Mouse (Mus musculus) midbrain, postnatal 0 days (tissue): ENCODE measurements around the gene Ankrd9. TPM values are rescaled to one million over a fixed set of nuclear protein-coding genes. Genes with fewer than 3 reads are reported as not detected.

Source experiments
- ATAC-seq: fragments of 200-750 bp; cut with Nextera tagmentation; 2 replicates; pipeline ENCODE4 v1.8.0; 2017; ENCODE audit warnings: moderate number of reproducible peaks, mild to moderate bottlenecking, moderate TSS enrichment, moderate library complexity; ENCODE audit not compliant: low FRiP score
- DNase-seq: peaks from one replicate; pipeline ENCODE4 v3.0.0-alpha.2; 2015; ENCODE audit warnings: low spot score
- H3K27ac ChIP-seq: fragments of 300-500 bp; sonication (generic); 2 replicates; pipeline ENCODE4 v1.5.1; 2014; ENCODE audit warnings: low read depth, mild to moderate bottlenecking, low read length, mixed read lengths
- H3K27me3 ChIP-seq: fragments of 300-500 bp; sonication (generic); 2 replicates; pipeline ENCODE4 v1.6.1; 2014; ENCODE audit warnings: low read length, control low read depth, mixed read lengths; ENCODE audit not compliant: insufficient read depth
- H3K36me3 ChIP-seq: fragments of 300-500 bp; sonication (generic); 2 replicates; pipeline ENCODE4 v1.6.1; 2014; ENCODE audit warnings: low read length, control low read depth, mixed read lengths; ENCODE audit not compliant: insufficient read depth
- H3K4me1 ChIP-seq: fragments of 300-500 bp; sonication (generic); 2 replicates; pipeline ENCODE4 v1.6.1; 2014; ENCODE audit warnings: mild to moderate bottlenecking, control low read depth, antibody characterized with exemption, low read length, mixed read lengths; ENCODE audit not compliant: insufficient read depth
- H3K4me2 ChIP-seq: fragments of 300-500 bp; sonication (generic); 2 replicates; pipeline ENCODE4 v1.6.1; 2014; ENCODE audit warnings: low read depth, mild to moderate bottlenecking, low read length, mixed read lengths; ENCODE audit not compliant: poor library complexity, severe bottlenecking
- H3K4me3 ChIP-seq: fragments of 300-500 bp; sonication (generic); 2 replicates; pipeline ENCODE4 v1.5.1; 2014; ENCODE audit warnings: low read depth, mild to moderate bottlenecking, low read length, moderate library complexity
- H3K9ac ChIP-seq: fragments of 300-500 bp; sonication (generic); replicated peaks from 2 replicates; pipeline ENCODE4 v1.6.1; 2014; ENCODE audit warnings: mild to moderate bottlenecking, low read length, moderate library complexity, mixed read lengths; ENCODE audit not compliant: poor library complexity, severe bottlenecking
- H3K9me3 ChIP-seq: fragments of 300-500 bp; sonication (generic); 2 replicates; pipeline ENCODE4 v1.6.1; 2016; ENCODE audit warnings: low read length, control low read depth
- CTCF ChIP-seq: IDR thresholded peaks from 2 replicates; pipeline ENCODE4 v1.5.1; 2016; ENCODE audit warnings: antibody characterized with exemption, mild to moderate bottlenecking
- WGBS: fragments of 180-500 bp; shearing (Covaris S2); extraction: QIAGEN DNeasy Blood & Tissue Kit; methylation state at CpG from one replicate; pipeline ENCODE4 v1.1.7; 2014; 5-methylcytosine and 5-hydroxymethylcytosine counted together
- polyA plus RNA-seq: library from polyadenylated mRNA; unstranded; fragments of >200 nt; fragmentation: Nextera tagmentation; extraction: Ambion mirVana; gene quantifications from 2 replicates; pipeline ENCODE4 v1.2.1, GENCODE M21; 2015
- total RNA-seq: library from RNA; depleted of rRNA; stranded (reverse); fragments of >200 nt; gene quantifications from 2 replicates; pipeline ENCODE4 v1.2.3, GENCODE M21; 2014

Gene Ankrd9
- total and polyA plus RNA-seq, 2 experiments from 2014 or later, result 13.4 to 14.0 TPM

- peaks cover 28% of the 10 kb centered on the region for H3K36me3 ChIP-seq
- no peak overlapping the region for H3K4me3 ChIP-seq
- no peak for TF ChIP-seq CTCF
- no peak overlapping the region for H3K27ac ChIP-seq
- no peaks in the 10 kb centered on the region for H3K9me3 ChIP-seq
- 96% methylated on average over 6 of the region's 6 CpGs for WGBS
- no peaks in the 10 kb centered on the region for H3K27me3 ChIP-seq
- DNase-seq (no peak), ATAC-seq (no peak)
- H3K9ac ChIP-seq, result no peak overlapping the region
- H3K4me1 ChIP-seq, result no peaks in the 10 kb centered on the region
- H3K4me2 ChIP-seq, result no peak overlapping the region
Measured at GRCm38 (mm10) chr12:110948082-110948909, 30.5 kb downstream of the Ankrd9 start.

- H3K27me3 ChIP-seq, result no peaks in the 10 kb centered on the region
- no peak overlapping the region for H3K4me3 ChIP-seq
- H3K9ac ChIP-seq, result no peak overlapping the region
- H3K4me1 ChIP-seq, result no peaks in the 10 kb centered on the region
- H3K27ac ChIP-seq, result no peak overlapping the region
- ATAC-seq (no peak), DNase-seq (no peak)
- H3K36me3 ChIP-seq, result peaks cover 38% of the 10 kb centered on the region
- no peak overlapping the region for H3K4me2 ChIP-seq
- no peak for TF ChIP-seq CTCF
- H3K9me3 ChIP-seq, result no peaks in the 10 kb centered on the region
- 82% methylated on average over 7 of the region's 7 CpGs for WGBS
Measured at GRCm38 (mm10) chr12:110946216-110946615, 32.6 kb downstream of the Ankrd9 start.

- Histone ChIP-seq H3K9me3 (no peaks in the 10 kb centered on the region), H3K27ac (no peak overlapping the region), H3K9ac (no peak overlapping the region), H3K27me3 (no peaks in the 10 kb centered on the region), H3K4me3 (no peak overlapping the region), H3K4me2 (no peak overlapping the region), H3K36me3 (peaks cover 47% of the 10 kb centered on the region), H3K4me1 (no peaks in the 10 kb centered on the region)
- no peak for TF ChIP-seq CTCF
- ATAC-seq, result no peak
- DNase-seq, result no peak
- WGBS, result 83% methylated on average over 3 of the region's 3 CpGs
Measured at GRCm38 (mm10) chr12:110940869-110941268, 38.0 kb downstream of the Ankrd9 start.

GRCm38 (mm10) chr12:110939385-110939784 lies 39.5 kb downstream of the Ankrd9 start:
- Histone ChIP-seq H3K9me3 (no peaks in the 10 kb centered on the region), H3K27ac (no peak overlapping the region), H3K27me3 (no peaks in the 10 kb centered on the region), H3K9ac (no peak overlapping the region), H3K4me3 (no peak overlapping the region), H3K4me1 (no peaks in the 10 kb centered on the region), H3K36me3 (peaks cover 41% of the 10 kb centered on the region), H3K4me2 (no peak overlapping the region)
- 95% methylated on average over 5 of the region's 5 CpGs for WGBS
- TF ChIP-seq CTCF, result no peak
- no peak for DNase-seq
- ATAC-seq, result no peak

GRCm38 (mm10) chr12:110937496-110937895 lies 41.3 kb downstream of the Ankrd9 start:
- Histone ChIP-seq H3K4me1 (no peaks in the 10 kb centered on the region), H3K4me3 (no peak overlapping the region), H3K27ac (no peak overlapping the region), H3K9me3 (no peaks in the 10 kb centered on the region), H3K4me2 (no peak overlapping the region), H3K27me3 (no peaks in the 10 kb centered on the region), H3K9ac (no peak overlapping the region), H3K36me3 (peaks cover 52% of the 10 kb centered on the region)
- no peak for TF ChIP-seq CTCF
- no peak for DNase-seq
- WGBS, result 81% methylated on average over 5 of the region's 5 CpGs
- ATAC-seq, result no peak

- no peak overlapping the region for H3K4me2 ChIP-seq
- peak; percentile 84 for TF ChIP-seq CTCF
- peak; percentile 72 for ATAC-seq
Measured at GRCm38 (mm10) chr12:110935983-110936620, 42.7 kb downstream of the Ankrd9 start.

More at GRCm38 (mm10) chr12:110935983-110936620, 42.7 kb downstream of the Ankrd9 start:
- Histone ChIP-seq H3K27ac (no peak overlapping the region), H3K36me3 (peaks cover 55% of the 10 kb centered on the region), H3K9me3 (no peaks in the 10 kb centered on the region), H3K4me3 (no peak overlapping the region), H3K9ac (no peak overlapping the region), H3K4me1 (no peaks in the 10 kb centered on the region), H3K27me3 (no peaks in the 10 kb centered on the region)
- WGBS, result 67% methylated on average over 9 of the region's 9 CpGs
- DNase-seq, result peak; percentile 91
